Mouse (Mus musculus) olfactory bulb, adult 2 months (tissue): ENCODE data around the gene Dapk1.

Experiments used
- CTCF ChIP-seq: fragments of 200-500 bp; IDR thresholded peaks from 2 replicates; pipeline ENCODE4 v1.5.1; 2012; ENCODE audit warnings: low read depth, mild to moderate bottlenecking, low read length, moderate library complexity; ENCODE audit not compliant: insufficient read depth
- POLR2A ChIP-seq: fragments of 200-500 bp; IDR thresholded peaks from 2 replicates; pipeline ENCODE4 v1.6.1; 2012; ENCODE audit warnings: mild to moderate bottlenecking, low read depth, low read length, moderate library complexity; ENCODE audit not compliant: insufficient read depth

DNA sequence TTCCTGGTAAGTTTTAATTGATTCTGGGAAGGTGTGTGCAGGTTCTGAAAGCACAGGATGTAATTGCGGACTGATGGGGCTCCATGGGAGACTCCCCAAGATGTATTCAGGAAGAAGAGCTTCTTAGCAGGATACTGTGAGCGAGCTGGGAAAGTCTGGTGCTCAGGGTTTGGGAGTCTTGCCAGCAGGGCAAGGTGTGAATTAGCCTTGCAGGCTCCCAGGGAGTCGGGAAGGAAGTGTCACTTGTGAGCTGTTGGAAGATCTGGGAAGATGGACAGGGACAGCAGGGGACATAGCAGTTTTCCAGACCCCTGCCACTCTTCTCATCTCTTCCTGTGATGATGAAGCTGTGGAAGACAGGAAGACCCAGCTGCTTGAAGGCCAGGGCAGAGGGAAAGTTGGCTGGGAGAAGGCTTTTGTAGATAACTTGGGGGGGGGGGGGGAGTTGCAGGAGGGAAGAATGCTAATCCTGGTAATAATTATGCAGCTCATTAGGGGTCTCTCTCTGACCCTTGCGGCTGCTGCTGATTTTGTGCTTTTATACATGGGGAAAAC, 19.7 kb downstream of the Dapk1 start:
- TF ChIP-seq CTCF: no peak
- TF ChIP-seq POLR2A: no peak
